Mouse (Mus musculus): Measurements from ENCODE around the gene Hes2.

Gene Hes2

GRCm38 (mm10) chr4:152158585-152159284 lies at the start of gene Hes2:
Gene Hes2 (plus strand): TSS chr4:152158867.
- no peak for DNase-seq (ENCODE audit: low spot score in 2 of 2)

GRCm38 (mm10) chr4:152109509-152109908 lies 49.2 kb upstream of the Hes2 start:
- no peak for DNase-seq (ENCODE audit: low spot score in 2 of 2)

- no peak for DNase-seq (ENCODE audit: low spot score in 2 of 2)
These were observed 48.0 kb upstream of the Hes2 start for GRCm38 (mm10) chr4:152110689-152111088.

- DNase-seq (ENCODE audit: low spot score in 2 of 2) = no peak
These were observed 46.3 kb upstream of the Hes2 start for GRCm38 (mm10) chr4:152112329-152112728.

GRCm38 (mm10) chr4:152114080-152114479 lies 44.6 kb upstream of the Hes2 start:
- DNase-seq (ENCODE audit: low spot score in 2 of 2) = no peak

- no peak for DNase-seq (ENCODE audit: low spot score in 2 of 2)
These were observed 42.6 kb upstream of the Hes2 start, which contains the start of gene Tnfrsf25 for GRCm38 (mm10) chr4:152115921-152116612. Gene Tnfrsf25 (plus strand): TSS chr4:152115934.

- no peak for DNase-seq (ENCODE audit: low spot score in 2 of 2)
These were observed 41.1 kb upstream of the Hes2 start for GRCm38 (mm10) chr4:152117538-152117937.

- no peak for DNase-seq (ENCODE audit: low spot score in 2 of 2)
These were observed 39.0 kb upstream of the Hes2 start for GRCm38 (mm10) chr4:152119396-152120292.

GRCm38 (mm10) chr4:152120311-152121182 lies 38.1 kb upstream of the Hes2 start:
- DNase-seq (ENCODE audit: low spot score in 2 of 2) = no peak

- no peak for DNase-seq (ENCODE audit: low spot score in 2 of 2)
These were observed 37.5 kb upstream of the Hes2 start for GRCm38 (mm10) chr4:152121183-152121505.

- DNase-seq (ENCODE audit: low spot score in 2 of 2) = no peak
These were observed 34.2 kb upstream of the Hes2 start for GRCm38 (mm10) chr4:152124361-152124961.

GRCm38 (mm10) chr4:152125161-152126025 lies 33.3 kb upstream of the Hes2 start:
- DNase-seq (ENCODE audit: low spot score in 2 of 2) = peak; percentile 66 to 82

GRCm38 (mm10) chr4:152126026-152126920 lies 32.4 kb upstream of the Hes2 start:
- DNase-seq (ENCODE audit: low spot score in 2 of 2) = no peak

GRCm38 (mm10) chr4:152127884-152128283 lies 30.8 kb upstream of the Hes2 start:
- DNase-seq (ENCODE audit: low spot score in 2 of 2) = no peak

GRCm38 (mm10) chr4:152128784-152129183 lies 29.9 kb upstream of the Hes2 start:
- no peak for DNase-seq (ENCODE audit: low spot score in 2 of 2)

- no peak for DNase-seq (ENCODE audit: low spot score in 2 of 2)
These were observed 29.2 kb upstream of the Hes2 start for GRCm38 (mm10) chr4:152129395-152129930.

- peak; percentile 70 to 73 for DNase-seq (ENCODE audit: low spot score in 2 of 2)
These were observed 27.7 kb upstream of the Hes2 start for GRCm38 (mm10) chr4:152130771-152131653.
